Mouse (Mus musculus) liver, postnatal 0 days (tissue): Measurements from ENCODE around the gene Lasp1.

Experiments
- CTCF ChIP-seq: sonication (generic); IDR thresholded peaks from 2 replicates; pipeline ENCODE4 v1.5.1; 2016; ENCODE audit warnings: antibody characterized with exemption, low read depth
- EP300 ChIP-seq: IDR thresholded peaks from 2 replicates; pipeline ENCODE4 v1.6.1; 2016; ENCODE audit warnings: antibody characterized with exemption, low read depth, mild to moderate bottlenecking

GRCm38 (mm10) chr11:97832001-97832400 is 33.2 kb downstream of the Lasp1 start:
- TF ChIP-seq CTCF (no peak), EP300 (no peak)
